Mouse (Mus musculus) gastrocnemius, postnatal 10 days (tissue): ENCODE results near the gene Trp63. TPM values are rescaled to one million over a fixed set of nuclear protein-coding genes. Genes with fewer than 3 reads are reported as not detected.
"Not testable (repeated sequence)": the region's sequence is repeated elsewhere in the genome, so short reads cannot be mapped to it uniquely, and the experiment has no call there.

Experiments used
- DNase-seq: peaks from one replicate; pipeline ENCODE4 v3.0.0; 2021; ENCODE audit warnings: mixed read lengths
- long read RNA-seq, 2 experiments: library from polyadenylated mRNA; stranded (forward); transcript quantifications; one replicate each; pipeline ENCODE4 v2.0.0; 2021
- total RNA-seq, 2 experiments: library from RNA; stranded (reverse); gene quantifications; 2 replicates each; pipeline ENCODE4 v1.2.3; 2021

The Trp63 gene
- total RNA-seq = 10 to 100 TPM; 10.5 to 12.0 TPM
- long read RNA-seq, experiment 1, partial matches to known transcripts = 0 of 8 reads
- long read RNA-seq, experiment 1, other reads (novel, unspliced or antisense) = 4 of 8 reads
- long read RNA-seq, experiment 2, partial matches to known transcripts = 2 of 8 reads
- long read RNA-seq, experiment 2, other reads (novel, unspliced or antisense) = 5 of 8 reads

- DNase-seq = no peak
Observed at GRCm38 (mm10) chr16:25683531-25684248, at the start of gene Trp63. TSS of gene Trp63 (plus strand) at chr16:25683763.

DNA sequence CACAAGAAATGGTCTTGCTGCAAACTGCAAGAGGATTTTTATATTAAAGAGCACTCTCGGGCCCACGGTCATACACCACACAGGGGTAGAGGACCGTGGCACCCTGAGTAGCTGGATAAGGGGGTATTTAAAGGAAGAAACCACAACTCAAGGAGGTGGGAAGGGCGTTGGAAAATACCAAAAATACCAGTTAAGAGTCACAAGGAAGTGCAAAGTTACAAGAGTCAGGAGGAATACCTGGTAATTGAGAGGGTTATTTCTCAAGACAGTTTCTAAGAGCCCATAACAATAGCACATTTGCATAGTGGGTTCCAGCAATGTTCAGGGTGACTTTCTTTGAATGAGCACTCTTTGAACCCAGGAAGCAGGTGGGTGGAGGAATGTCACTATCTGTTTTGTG lies 38.8 kb upstream of the Trp63 start:
- DNase-seq = not testable (repeated sequence)

DNA sequence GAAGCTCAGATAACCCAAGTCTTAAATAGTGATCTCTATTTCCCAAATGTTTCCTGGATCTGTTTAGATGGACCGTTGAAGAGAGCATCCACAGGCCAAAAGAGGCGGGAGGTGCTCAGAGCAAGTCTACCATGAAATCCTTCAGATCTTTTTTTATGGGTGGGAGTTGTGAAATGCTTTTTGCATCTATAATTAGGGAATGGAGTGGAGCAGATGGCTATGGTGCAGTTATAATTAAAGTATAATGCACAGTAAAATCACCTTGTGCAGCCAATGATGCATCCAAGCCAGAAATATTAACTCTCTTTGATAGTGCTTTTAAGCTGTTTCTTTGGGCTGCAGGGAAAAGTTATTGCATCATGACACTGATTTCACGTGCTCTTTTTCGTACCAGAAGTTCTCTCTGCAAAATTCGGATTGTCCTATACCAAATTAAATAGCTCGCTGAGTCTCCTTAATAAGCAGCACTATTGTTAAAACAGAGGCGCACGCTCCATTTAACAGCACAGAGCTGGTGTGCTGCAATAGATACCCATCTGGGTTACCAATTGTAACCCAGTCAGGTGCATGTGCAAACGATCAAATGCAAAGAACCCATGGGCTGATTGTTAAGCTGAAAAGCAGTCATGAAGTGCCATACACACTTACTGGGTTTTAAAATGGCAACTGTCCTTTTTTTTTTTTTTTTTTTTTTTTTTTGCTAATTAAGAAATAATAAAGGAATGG lies 22.9 kb upstream of the Trp63 start:
- DNase-seq = no peak

DNA sequence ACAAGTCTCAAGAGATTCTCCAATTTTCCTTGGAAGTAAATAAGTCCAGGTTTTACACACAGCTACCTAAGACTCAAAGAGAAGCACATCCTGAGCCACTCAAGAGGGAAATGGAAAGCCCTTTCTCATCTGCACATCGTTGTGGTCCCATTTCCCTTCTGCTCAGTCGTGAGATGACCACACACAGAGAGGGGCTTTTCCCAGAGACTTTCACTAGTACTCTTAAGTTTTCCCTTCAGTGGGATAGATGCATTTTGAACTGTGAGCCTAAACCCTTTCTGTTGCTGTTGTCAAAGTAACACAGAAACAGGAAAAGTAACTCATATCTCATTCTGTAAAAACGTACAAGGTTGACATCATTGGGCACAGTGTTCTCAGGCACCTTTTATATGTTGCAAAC lies 20.4 kb upstream of the Trp63 start:
- no peak for DNase-seq

- DNase-seq = no peak
Observed at GRCm38 (mm10) chr16:25673861-25674440, 9.6 kb upstream of the Trp63 start.

GRCm38 (mm10) chr16:25680369-25680768 lies 3.2 kb upstream of the Trp63 start:
- DNase-seq = no peak

GRCm38 (mm10) chr16:25682533-25682932 lies 1.0 kb upstream of the Trp63 start:
- no peak for DNase-seq

DNA sequence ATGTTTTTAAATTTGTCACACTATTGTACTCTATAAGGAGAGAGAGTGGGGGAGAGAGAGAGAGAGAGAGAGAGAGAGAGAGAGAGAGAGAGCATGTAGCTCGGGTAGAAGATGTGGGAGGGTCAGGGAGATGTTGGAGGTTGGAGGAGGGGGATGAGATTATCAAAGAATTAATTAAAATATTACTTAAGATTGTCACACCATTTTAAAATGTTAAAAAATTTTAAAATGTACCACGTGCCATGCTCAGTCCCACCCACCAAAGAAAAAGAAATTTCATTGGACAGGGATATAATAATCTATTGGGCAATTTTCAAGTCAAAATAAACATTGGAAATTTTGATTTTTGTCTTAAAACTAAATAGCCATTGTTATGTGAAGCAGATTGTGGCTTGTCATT lies 1.0 kb downstream of the Trp63 start:
- DNase-seq = no peak

DNA sequence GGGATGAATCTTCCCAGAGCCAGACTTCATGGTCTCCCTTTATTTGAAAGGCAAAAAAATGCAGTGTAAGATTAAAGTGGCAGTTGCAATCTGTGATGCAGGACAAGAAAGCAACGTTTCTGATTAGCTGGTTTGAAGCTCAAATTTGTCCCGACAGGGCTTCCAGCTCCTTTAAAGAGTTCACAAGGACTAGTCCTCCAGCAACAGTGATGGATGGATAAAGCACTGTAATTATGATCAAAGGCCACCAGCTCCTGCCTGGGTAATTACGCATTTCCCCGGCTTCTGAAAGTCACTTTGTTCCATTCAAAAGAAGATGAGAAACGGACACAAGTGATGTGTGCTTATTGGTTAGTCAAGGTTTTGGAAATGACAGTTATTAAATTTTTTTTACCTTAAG lies 7.0 kb downstream of the Trp63 start:
- DNase-seq = no peak

DNA sequence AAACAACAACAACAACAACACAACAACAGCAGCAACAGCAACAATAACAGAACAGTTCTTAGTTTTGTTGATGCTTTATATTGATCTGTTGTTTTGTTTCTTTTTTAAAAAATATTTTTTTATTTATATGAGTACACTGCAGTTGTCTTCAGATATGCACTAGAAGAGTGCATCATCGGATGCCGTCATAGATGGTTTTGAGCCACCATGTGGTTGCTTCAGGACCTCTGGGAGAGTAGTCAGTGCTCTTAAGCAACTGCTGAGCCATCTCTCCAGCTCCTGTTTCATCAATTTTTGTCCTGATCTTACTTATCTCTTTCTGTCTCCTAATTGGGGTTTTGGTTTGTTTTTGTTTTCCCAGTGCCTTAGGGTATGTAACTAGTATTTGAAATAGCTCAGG lies 17.7 kb downstream of the Trp63 start:
- DNase-seq = no peak

DNA sequence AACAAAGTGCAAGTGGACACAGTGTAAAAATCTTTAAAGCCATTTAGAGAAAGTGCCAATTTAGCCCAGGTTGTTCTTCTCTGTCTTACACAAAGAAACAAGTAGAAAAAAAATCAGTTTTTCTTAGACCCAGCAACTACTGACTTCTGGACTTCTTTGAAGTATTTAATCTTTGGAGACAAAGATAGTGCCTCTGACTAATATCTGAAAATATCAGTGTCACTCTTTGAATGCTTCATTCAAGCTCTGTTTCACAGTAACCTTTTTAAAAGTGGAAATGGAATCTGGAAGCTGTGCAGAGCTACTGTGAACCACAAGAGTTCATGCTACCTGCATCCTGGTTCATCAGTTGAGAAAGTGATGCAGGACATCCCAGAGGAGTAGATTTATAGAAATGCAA lies 22.7 kb downstream of the Trp63 start:
- no peak for DNase-seq

- DNase-seq = no peak
Observed at GRCm38 (mm10) chr16:25715790-25716189, 32.2 kb downstream of the Trp63 start.

GRCm38 (mm10) chr16:25723131-25723530 lies 39.6 kb downstream of the Trp63 start:
- no peak for DNase-seq

GRCm38 (mm10) chr16:25727001-25727400 lies 43.4 kb downstream of the Trp63 start:
- DNase-seq = no peak

GRCm38 (mm10) chr16:25727957-25728506 lies 44.5 kb downstream of the Trp63 start:
- DNase-seq = peak; percentile 29

- no peak for DNase-seq
Observed at GRCm38 (mm10) chr16:25736912-25737311, 53.3 kb downstream of the Trp63 start.

DNA sequence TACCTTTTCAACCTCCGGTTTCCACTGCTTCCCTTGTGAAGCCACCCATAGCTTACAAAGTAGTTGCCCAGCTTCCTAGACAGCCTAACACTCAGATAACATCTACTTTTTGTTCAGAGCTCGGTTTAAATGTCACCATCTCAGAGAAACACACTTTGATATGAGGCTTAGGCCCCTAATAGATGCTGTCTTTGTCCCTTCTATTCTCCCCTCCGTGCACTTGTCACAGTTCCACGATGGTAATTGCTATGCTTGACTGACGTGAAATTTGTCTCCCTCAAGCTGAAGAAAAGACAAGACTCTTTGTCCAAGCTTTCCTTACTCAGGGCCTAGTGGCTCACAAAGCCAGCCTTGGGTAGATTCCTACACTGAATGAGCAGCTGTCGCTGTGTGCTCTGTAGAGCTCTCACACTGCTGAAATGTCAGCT lies 54.1 kb downstream of the Trp63 start:
- no peak for DNase-seq

- peak; percentile 15 for DNase-seq
Observed at GRCm38 (mm10) chr16:25746807-25747206, 63.2 kb downstream of the Trp63 start.

- DNase-seq = no peak
Observed at GRCm38 (mm10) chr16:25751866-25752265, 68.3 kb downstream of the Trp63 start.

DNA sequence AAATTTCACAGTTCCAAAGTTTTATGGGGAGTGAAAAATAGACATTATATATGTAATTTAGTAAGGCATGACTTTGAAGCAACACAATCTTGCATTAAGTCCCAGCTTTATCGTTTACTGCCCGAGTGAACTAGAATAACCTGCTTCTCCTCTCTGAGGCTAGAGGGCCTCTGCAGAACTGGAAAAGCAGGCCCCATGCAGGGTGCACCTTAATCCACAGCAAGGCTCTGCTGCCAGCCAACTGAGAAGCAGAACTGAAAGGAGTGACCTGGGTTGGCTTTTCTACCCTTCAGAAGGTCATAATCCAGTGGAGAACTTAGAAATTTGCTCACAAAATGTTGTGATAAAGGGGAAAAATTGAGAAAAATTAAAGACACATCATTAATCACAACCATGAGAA lies 74.5 kb downstream of the Trp63 start:
- DNase-seq = no peak

DNA sequence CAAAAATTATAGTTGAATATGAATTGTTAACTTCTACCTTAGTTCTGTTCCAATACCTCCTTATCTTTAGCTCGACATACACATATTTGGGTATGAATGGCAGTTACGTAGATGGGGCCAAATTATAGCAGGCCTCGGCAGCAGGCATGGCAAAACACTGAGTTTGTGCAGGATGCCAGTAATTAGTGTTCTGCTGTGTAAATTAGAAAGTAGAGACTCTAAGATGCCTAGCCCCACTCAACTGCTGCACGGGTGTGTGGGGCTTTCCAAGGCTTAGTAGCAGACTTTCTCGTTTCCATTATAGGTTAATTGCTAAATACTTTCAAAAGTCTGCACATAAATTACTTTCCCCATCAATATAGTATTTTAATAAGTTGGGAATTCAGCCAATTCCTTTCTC lies 82.0 kb downstream of the Trp63 start:
- DNase-seq = no peak

- no peak for DNase-seq
Observed at GRCm38 (mm10) chr16:25774611-25775010, 91.0 kb downstream of the Trp63 start.

DNA sequence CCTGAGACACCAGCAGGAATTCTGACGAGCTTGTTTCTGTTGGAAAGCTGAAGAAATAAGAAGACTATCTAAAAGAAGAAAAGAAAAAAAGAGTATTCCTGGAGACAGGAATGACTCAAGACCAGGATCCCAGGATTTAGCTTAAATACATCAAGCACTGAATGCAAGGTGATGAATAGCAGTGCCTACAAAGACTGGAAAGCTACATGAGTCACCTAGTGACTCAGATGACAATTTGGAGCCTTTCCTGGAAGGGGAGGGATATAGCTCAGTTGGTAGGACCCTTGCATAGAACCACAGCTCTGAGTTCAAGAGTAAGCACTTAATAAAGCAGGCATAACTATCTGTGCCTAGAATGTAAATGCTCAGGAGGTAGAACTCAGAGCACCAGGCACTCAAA lies 93.9 kb downstream of the Trp63 start:
- DNase-seq = no peak
